Mouse (Mus musculus) liver, postnatal 0 days (tissue): ENCODE measurements around the gene Unc45b. TPM values are rescaled to one million over a fixed set of nuclear protein-coding genes. Genes with fewer than 3 reads are reported as not detected.

Experiments used
- ATAC-seq: fragments of 200-750 bp; cut with Nextera tagmentation; 2 replicates; pipeline ENCODE4 v1.8.0; 2017; ENCODE audit warnings: mild to moderate bottlenecking, moderate library complexity
- DNase-seq: peaks from one replicate; pipeline ENCODE4 v3.0.0-alpha.2; 2016
- H3K27ac ChIP-seq: fragments of 300-500 bp; sonication (generic); 2 replicates; pipeline ENCODE4 v1.5.1; 2014; ENCODE audit warnings: antibody characterized with exemption, moderate library complexity, mild to moderate bottlenecking, low read depth
- H3K27me3 ChIP-seq: fragments of 300-500 bp; sonication (generic); 2 replicates; pipeline ENCODE4 v1.6.1; 2014; ENCODE audit warnings: low read length, control low read depth, mixed read lengths; ENCODE audit not compliant: insufficient read depth
- H3K36me3 ChIP-seq: fragments of 300-500 bp; sonication (generic); replicated peaks from 2 replicates; pipeline ENCODE4 v1.6.1; 2014; ENCODE audit warnings: mild to moderate bottlenecking, control low read depth, low read length, moderate library complexity, mixed read lengths; ENCODE audit not compliant: insufficient read depth
- H3K4me1 ChIP-seq: fragments of 300-500 bp; sonication (generic); 2 replicates; pipeline ENCODE4 v1.6.1; 2014; ENCODE audit warnings: antibody characterized with exemption, mild to moderate bottlenecking, control low read depth; ENCODE audit not compliant: insufficient read depth
- H3K4me2 ChIP-seq: fragments of 300-500 bp; sonication (generic); 2 replicates; pipeline ENCODE4 v1.6.1; 2014; ENCODE audit warnings: low read depth, mild to moderate bottlenecking, low read length, moderate library complexity, mixed read lengths
- H3K4me3 ChIP-seq: fragments of 300-500 bp; sonication (generic); 2 replicates; pipeline ENCODE4 v1.5.1; 2014; ENCODE audit warnings: low read depth, low read length
- H3K9ac ChIP-seq: fragments of 300-500 bp; sonication (generic); replicated peaks from 2 replicates; pipeline ENCODE4 v1.6.1; 2014; ENCODE audit warnings: mild to moderate bottlenecking, moderate library complexity
- H3K9me3 ChIP-seq: fragments of 300-500 bp; sonication (generic); 2 replicates; pipeline ENCODE4 v1.6.1; 2016; ENCODE audit warnings: mild to moderate bottlenecking, control low read depth, low read length, mixed read lengths
- CTCF ChIP-seq: sonication (generic); IDR thresholded peaks from 2 replicates; pipeline ENCODE4 v1.5.1; 2016; ENCODE audit warnings: antibody characterized with exemption, low read depth
- EP300 ChIP-seq: IDR thresholded peaks from 2 replicates; pipeline ENCODE4 v1.6.1; 2016; ENCODE audit warnings: antibody characterized with exemption, low read depth, mild to moderate bottlenecking
- WGBS: fragments of 180-500 bp; shearing (Covaris S2); extraction: QIAGEN DNeasy Blood & Tissue Kit; methylation state at CpG from one replicate; pipeline ENCODE4 v1.1.7; 2014; ENCODE audit not compliant: insufficient replicate concordance; 5-methylcytosine and 5-hydroxymethylcytosine counted together
- polyA plus RNA-seq: library from polyadenylated mRNA; unstranded; fragments of >200 nt; fragmentation: Nextera tagmentation; extraction: Ambion mirVana; gene quantifications from 2 replicates; pipeline ENCODE4 v1.2.1, GENCODE M21; 2015

The Unc45b gene
- 1.6 TPM in 2 replicates for polyA plus RNA-seq

GRCm38 (mm10) chr11:82910250-82910649, at the start of gene Unc45b:
TSS of gene Unc45b (plus strand) at chr11:82910550.
- no peak within 1 kb of the TSS for H3K27ac ChIP-seq
- no peak within 1 kb of the TSS for H3K9ac ChIP-seq
- H3K4me3 ChIP-seq, result no peak within 1 kb of the TSS
- H3K4me2 ChIP-seq, result no peak within 1 kb of the TSS
- WGBS, result 70% methylated on average over 4 of the region's 4 CpGs
- 0 out of 2 replicates have a peak, but pooled peaks cover 3% of the 10 kb centered on the region for H3K27me3 ChIP-seq
- ATAC-seq, result no peak
- H3K9me3 ChIP-seq, result no peaks in the 10 kb centered on the region
- no peaks in the 10 kb centered on the region for H3K36me3 ChIP-seq
- peaks cover 8% of the 10 kb centered on the region for H3K4me1 ChIP-seq
- TF ChIP-seq EP300 (no peak), CTCF (no peak)
- no peak for DNase-seq

- Histone ChIP-seq H3K4me1 (peaks cover 48% of the 10 kb centered on the region), H3K4me3 (no peak overlapping the region), H3K4me2 (no peak overlapping the region), H3K9me3 (no peaks in the 10 kb centered on the region), H3K36me3 (peaks cover 3% of the 10 kb centered on the region; the same call in 1 of the 2 replicates), H3K27ac (no peak overlapping the region), H3K27me3 (no peaks in the 10 kb centered on the region), H3K9ac (no peak overlapping the region)
- ATAC-seq (no peak), DNase-seq (no peak)
- WGBS, result 73% methylated on average over 6 of the region's 6 CpGs
- TF ChIP-seq CTCF, result no peak
- no peak for TF ChIP-seq EP300
Observed at GRCm38 (mm10) chr11:82860759-82861158, 49.6 kb upstream of the Unc45b start.

GRCm38 (mm10) chr11:82861558-82861957, 48.8 kb upstream of the Unc45b start:
- no peak for DNase-seq
- no peak overlapping the region for H3K4me2 ChIP-seq
- H3K9me3 ChIP-seq, result no peaks in the 10 kb centered on the region
- 75% methylated on average over 8 of the region's 8 CpGs for WGBS
- no peak for ATAC-seq
- peaks cover 3% of the 10 kb centered on the region; the same call in 1 of the 2 replicates for H3K36me3 ChIP-seq
- H3K4me1 ChIP-seq, result peaks cover 40% of the 10 kb centered on the region
- no peak overlapping the region for H3K9ac ChIP-seq
- H3K27ac ChIP-seq, result no peak overlapping the region
- TF ChIP-seq EP300, result no peak
- TF ChIP-seq CTCF, result no peak
- H3K27me3 ChIP-seq, result no peaks in the 10 kb centered on the region
- no peak overlapping the region for H3K4me3 ChIP-seq

GRCm38 (mm10) chr11:82862638-82863037, 47.7 kb upstream of the Unc45b start:
- peak overlapping the region; percentile 17; the same call in 1 of the 2 replicates for H3K27ac ChIP-seq
- H3K4me3 ChIP-seq, result no peak overlapping the region
- H3K9ac ChIP-seq, result no peak overlapping the region
- no peak for TF ChIP-seq CTCF
- peak; percentile 37; the same call in 1 of the 2 replicates for TF ChIP-seq EP300
- H3K36me3 ChIP-seq, result peaks cover 3% of the 10 kb centered on the region; the same call in 1 of the 2 replicates
- H3K4me2 ChIP-seq, result 0 out of 2 replicates have a peak overlapping the region, but pooled peaks have one; percentile 2
- H3K4me1 ChIP-seq, result peaks cover 35% of the 10 kb centered on the region
- 58% methylated on average over 9 of the region's 9 CpGs for WGBS
- no peaks in the 10 kb centered on the region for H3K9me3 ChIP-seq
- no peak for ATAC-seq
- no peak for DNase-seq
- no peaks in the 10 kb centered on the region for H3K27me3 ChIP-seq

- 89% methylated on average over 2 of the region's 2 CpGs for WGBS
Observed at GRCm38 (mm10) chr11:82863059-82863458, 47.3 kb upstream of the Unc45b start.

GRCm38 (mm10) chr11:82863488-82863931, 46.8 kb upstream of the Unc45b start:
- H3K27ac ChIP-seq, result peak overlapping the region; percentile 51
- 51% methylated on average over 4 of the region's 4 CpGs for WGBS
- no peak overlapping the region for H3K4me2 ChIP-seq
- peaks cover 3% of the 10 kb centered on the region; the same call in 1 of the 2 replicates for H3K36me3 ChIP-seq
- no peak for TF ChIP-seq EP300
- no peak for TF ChIP-seq CTCF
- no peaks in the 10 kb centered on the region for H3K9me3 ChIP-seq
- no peak overlapping the region for H3K9ac ChIP-seq
- no peak overlapping the region for H3K4me3 ChIP-seq
- ATAC-seq (peak; percentile 74), DNase-seq (no peak)
- no peaks in the 10 kb centered on the region for H3K27me3 ChIP-seq
- peaks cover 32% of the 10 kb centered on the region for H3K4me1 ChIP-seq

More at GRCm38 (mm10) chr11:82863059-82863458, 47.3 kb upstream of the Unc45b start:
- Histone ChIP-seq H3K4me2 (0 out of 2 replicates have a peak overlapping the region, but pooled peaks have one; percentile 2), H3K27ac (peak overlapping the region; percentile 17; the same call in 1 of the 2 replicates), H3K36me3 (peaks cover 3% of the 10 kb centered on the region; the same call in 1 of the 2 replicates), H3K9me3 (no peaks in the 10 kb centered on the region), H3K9ac (no peak overlapping the region), H3K4me1 (peaks cover 32% of the 10 kb centered on the region), H3K4me3 (no peak overlapping the region), H3K27me3 (no peaks in the 10 kb centered on the region)
- TF ChIP-seq CTCF, result no peak
- TF ChIP-seq EP300, result no peak
- ATAC-seq (no peak), DNase-seq (no peak)
